Mouse (Mus musculus): Measurements from ENCODE around the gene Slc38a10.

Slc38a10 gene

DNA sequence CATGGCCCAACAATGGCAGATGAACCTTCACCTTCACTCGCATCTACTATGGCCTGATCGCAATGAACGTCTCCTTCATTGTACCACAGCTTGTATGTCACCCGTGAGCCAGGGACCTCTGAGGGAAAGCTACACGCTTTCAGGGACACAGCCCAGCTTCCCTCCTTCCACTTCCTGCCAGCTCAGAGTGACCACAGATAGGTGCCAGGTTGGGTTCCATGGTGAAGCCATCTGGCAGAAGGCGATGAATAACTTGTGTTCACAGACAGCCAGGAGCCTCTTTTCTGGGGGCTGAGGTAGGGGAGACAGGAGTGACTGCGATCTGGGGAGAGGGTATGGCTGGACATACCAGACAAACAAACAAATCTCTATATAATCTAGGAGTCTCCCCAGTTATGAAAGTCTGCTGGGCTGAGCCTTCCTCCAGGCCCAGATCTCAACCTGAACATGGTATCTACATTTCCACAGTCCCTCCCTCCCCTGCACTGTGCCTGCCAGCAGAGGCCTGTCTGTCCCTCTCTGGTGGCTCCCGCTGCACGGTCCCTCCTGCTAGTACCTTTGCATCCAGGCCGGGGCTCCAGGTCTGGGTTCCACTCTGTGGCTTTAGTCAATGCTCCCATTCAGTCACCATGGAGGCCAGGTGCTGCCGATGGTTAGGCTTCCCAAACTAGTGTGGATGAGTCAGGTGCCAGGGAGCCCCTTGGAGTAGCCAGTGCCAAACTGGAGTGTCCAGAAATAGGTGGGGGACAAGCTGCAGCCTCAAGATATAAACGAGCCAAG lies 95.0 kb downstream of the Slc38a10 start:
- no peak for DNase-seq (ENCODE audit: low spot score in 2 of 2)

Measured in frontal cortex, postnatal 14 days (tissue).